Mouse (Mus musculus) embryonic facial prominence, embryonic 14.5 days (tissue): ENCODE results near the gene Dhrs13. TPM values are rescaled to one million over a fixed set of nuclear protein-coding genes. Genes with fewer than 3 reads are reported as not detected.

Source experiments
- ATAC-seq: fragments of 200-750 bp; cut with Nextera tagmentation; 2 replicates; pipeline ENCODE4 v1.8.0; 2017; ENCODE audit warnings: low read depth, moderate number of reproducible peaks, moderate TSS enrichment
- DNase-seq: peaks from one replicate; pipeline ENCODE4 v3.0.0-alpha.2; 2015; ENCODE audit warnings: low spot score
- H3K27ac ChIP-seq: fragments of 300-500 bp; sonication (generic); replicated peaks from 2 replicates; pipeline ENCODE4 v1.5.1; 2014; ENCODE audit warnings: low read depth, mild to moderate bottlenecking, low read length, moderate library complexity
- H3K27me3 ChIP-seq: fragments of 300-500 bp; sonication (generic); replicated peaks from 2 replicates; pipeline ENCODE4 v1.6.1; 2014; ENCODE audit warnings: low read length; ENCODE audit not compliant: control insufficient read depth, insufficient read depth
- H3K36me3 ChIP-seq: fragments of 300-500 bp; sonication (generic); 2 replicates; pipeline ENCODE4 v1.6.1; 2014; ENCODE audit warnings: low read length, mixed read lengths; ENCODE audit not compliant: control insufficient read depth, insufficient read depth
- H3K4me1 ChIP-seq: fragments of 300-500 bp; sonication (generic); 2 replicates; pipeline ENCODE4 v1.6.1; 2014; ENCODE audit warnings: antibody characterized with exemption, low read length; ENCODE audit not compliant: control insufficient read depth, insufficient read depth
- H3K4me2 ChIP-seq: fragments of 300-500 bp; sonication (generic); 2 replicates; pipeline ENCODE4 v1.6.1; 2014; ENCODE audit warnings: low read depth, mild to moderate bottlenecking, low read length, moderate library complexity, mixed read lengths
- H3K4me3 ChIP-seq: fragments of 300-500 bp; sonication (generic); 2 replicates; pipeline ENCODE4 v1.5.1; 2014; ENCODE audit warnings: low read depth, mild to moderate bottlenecking, low read length
- H3K9ac ChIP-seq: fragments of 300-500 bp; sonication (generic); 2 replicates; pipeline ENCODE4 v1.6.1; 2014; ENCODE audit warnings: low read depth, mild to moderate bottlenecking, low read length, moderate library complexity, mixed read lengths
- H3K9me3 ChIP-seq: fragments of 300-500 bp; sonication (generic); 2 replicates; pipeline ENCODE4 v1.6.1; 2016; ENCODE audit warnings: low read length; ENCODE audit not compliant: control insufficient read depth
- WGBS: fragments of 180-500 bp; shearing (Covaris S2); extraction: QIAGEN DNeasy Blood & Tissue Kit; methylation state at CpG from one replicate; pipeline ENCODE4 v1.1.7; 2014; 5-methylcytosine and 5-hydroxymethylcytosine counted together
- polyA plus RNA-seq: library from polyadenylated mRNA; unstranded; fragments of >200 nt; fragmentation: Nextera tagmentation; extraction: Ambion mirVana; gene quantifications from 2 replicates; pipeline ENCODE4 v1.2.1, GENCODE M21; 2014

Dhrs13 gene
- polyA plus RNA-seq, 1 experiment from 2014 or later = 19.1 TPM

DNA sequence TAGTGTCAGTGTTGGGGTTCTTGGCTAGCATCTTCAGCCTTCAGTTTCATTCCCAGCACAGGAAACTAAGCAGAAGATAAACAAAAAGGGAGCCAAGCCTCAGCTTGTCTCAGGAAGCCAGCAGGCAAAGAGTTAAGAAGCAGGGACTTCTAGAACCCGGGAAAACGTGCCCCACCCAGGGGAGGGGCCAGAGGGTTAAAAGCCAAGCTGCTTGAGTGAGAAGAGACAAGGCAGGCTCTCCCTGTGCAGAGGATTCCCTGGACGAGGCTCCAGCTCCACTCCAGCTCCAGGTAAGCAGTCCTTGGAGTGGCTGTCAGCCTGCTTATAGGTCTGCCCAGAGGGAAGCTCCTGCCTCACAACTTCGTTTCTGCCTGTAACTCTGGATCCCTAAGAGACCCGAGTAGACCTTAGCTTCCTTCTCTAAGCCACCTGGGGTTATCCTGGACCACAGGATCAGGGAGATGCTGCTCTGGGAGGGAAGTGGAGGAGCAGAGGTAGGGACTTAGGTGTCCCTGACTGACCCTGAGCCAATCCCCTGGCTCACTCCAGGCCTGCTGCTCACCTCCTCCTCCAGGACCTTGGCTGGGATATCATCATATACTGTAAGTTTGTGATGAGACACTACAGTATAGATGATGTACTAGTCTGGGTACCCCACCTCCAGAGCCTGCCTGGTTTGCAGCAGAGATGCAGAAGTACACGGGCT lies 40.5 kb downstream of the Dhrs13 start:
- H3K9ac ChIP-seq = no peak overlapping the region
- 23% methylated on average over 6 of the region's 6 CpGs for WGBS
- no peak overlapping the region for H3K4me3 ChIP-seq
- no peaks in the 10 kb centered on the region for H3K4me1 ChIP-seq
- peaks cover 46% of the 10 kb centered on the region for H3K36me3 ChIP-seq
- no peak for ATAC-seq
- no peak for DNase-seq
- H3K27me3 ChIP-seq = no peaks in the 10 kb centered on the region
- H3K4me2 ChIP-seq = no peak overlapping the region
- H3K9me3 ChIP-seq = no peaks in the 10 kb centered on the region
- no peak overlapping the region for H3K27ac ChIP-seq

DNA sequence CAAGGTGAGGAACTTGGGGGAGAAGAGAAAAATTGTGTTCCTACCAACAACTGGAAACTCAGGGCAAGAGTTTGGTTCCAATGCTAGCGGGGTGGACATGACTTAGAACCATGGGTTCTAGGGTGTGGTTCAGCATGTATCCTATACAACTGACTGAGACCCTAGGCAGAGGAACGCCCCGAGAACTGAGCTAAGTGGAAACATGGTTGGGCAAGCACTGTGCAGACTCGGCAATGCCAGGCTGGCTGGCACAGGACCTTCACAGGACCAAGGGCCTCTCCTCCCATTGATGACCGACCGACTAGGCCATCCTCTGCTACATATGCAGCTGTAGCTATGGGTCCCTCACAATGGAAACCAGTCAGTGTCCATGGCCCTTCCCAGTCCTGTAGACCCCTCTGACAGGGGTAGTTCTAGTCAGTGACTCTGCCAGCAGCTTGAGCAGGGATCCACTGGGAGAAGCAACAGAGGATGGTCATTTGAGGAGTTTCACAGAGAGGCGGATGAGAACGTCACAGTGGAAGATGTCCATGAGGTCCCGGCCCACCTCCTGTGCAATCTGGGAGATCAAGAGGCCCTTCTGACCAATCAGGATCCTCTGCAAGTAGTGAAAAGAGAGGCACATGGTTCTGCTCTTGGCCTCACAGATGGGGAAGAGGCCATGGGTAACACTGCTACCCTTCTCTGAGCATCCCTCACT lies 41.6 kb downstream of the Dhrs13 start:
- no peaks in the 10 kb centered on the region for H3K27me3 ChIP-seq
- WGBS = 97% methylated on average over 9 of the region's 9 CpGs

DNA sequence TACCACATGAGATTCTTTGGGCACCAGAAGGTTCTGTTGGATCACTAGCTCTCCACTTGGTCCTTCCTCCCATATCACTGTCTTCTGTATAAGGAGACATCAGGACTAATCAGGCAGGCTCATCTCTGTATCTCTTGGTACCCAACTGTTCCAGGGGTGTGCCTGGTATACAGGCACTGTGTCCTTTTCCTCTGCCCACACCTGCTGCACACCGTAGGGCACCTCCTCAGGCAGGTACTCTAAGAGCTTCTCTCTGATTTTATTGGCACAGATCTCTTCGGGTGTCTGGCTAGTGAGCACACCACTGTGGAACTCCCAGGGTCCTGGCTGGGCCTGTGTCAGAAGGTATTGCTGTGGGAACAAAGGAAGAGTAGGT lies 42.2 kb downstream of the Dhrs13 start:
- H3K9ac ChIP-seq = no peak overlapping the region
- no peaks in the 10 kb centered on the region for H3K27me3 ChIP-seq
- H3K9me3 ChIP-seq = no peaks in the 10 kb centered on the region
- H3K4me3 ChIP-seq = no peak overlapping the region
- no peak for ATAC-seq
- no peak overlapping the region for H3K4me2 ChIP-seq
- no peak for DNase-seq
- H3K4me1 ChIP-seq = peaks cover 5% of the 10 kb centered on the region; the same call in 1 of the 2 replicates
- H3K36me3 ChIP-seq = peaks cover 54% of the 10 kb centered on the region
- H3K27ac ChIP-seq = no peak overlapping the region
- 93% methylated on average over 2 of the region's 2 CpGs for WGBS

More for the DNA sequence above, 41.6 kb downstream of the Dhrs13 start:
- no peak overlapping the region for H3K4me3 ChIP-seq
- no peak for ATAC-seq
- H3K4me1 ChIP-seq = no peaks in the 10 kb centered on the region
- no peak overlapping the region for H3K4me2 ChIP-seq
- H3K36me3 ChIP-seq = peaks cover 54% of the 10 kb centered on the region
- H3K27ac ChIP-seq = no peak overlapping the region
- DNase-seq = no peak
- H3K9me3 ChIP-seq = no peaks in the 10 kb centered on the region
- no peak overlapping the region for H3K9ac ChIP-seq

DNA sequence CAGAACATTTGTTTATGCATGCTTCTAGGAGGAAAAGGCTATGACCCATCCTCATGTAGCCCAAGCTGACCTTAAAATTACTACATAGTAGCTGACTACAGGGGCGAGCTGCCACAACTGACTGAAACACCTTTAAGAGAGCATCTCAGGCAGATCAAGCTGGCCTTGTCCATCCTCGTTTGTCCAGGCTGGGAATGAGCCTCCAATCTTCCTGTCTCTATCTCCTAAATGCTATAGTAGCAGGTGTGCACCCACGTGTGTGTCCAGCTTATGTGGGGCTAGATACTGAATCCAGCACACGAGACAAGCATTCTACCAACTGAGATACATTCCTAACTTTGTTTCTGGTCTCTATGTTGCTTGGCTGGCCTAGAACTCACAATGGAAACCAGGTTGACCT lies 42.6 kb downstream of the Dhrs13 start:
- no peak overlapping the region for H3K4me3 ChIP-seq
- no peak for ATAC-seq
- no peaks in the 10 kb centered on the region for H3K27me3 ChIP-seq
- H3K4me1 ChIP-seq = peaks cover 9% of the 10 kb centered on the region
- H3K9me3 ChIP-seq = no peaks in the 10 kb centered on the region
- peaks cover 54% of the 10 kb centered on the region for H3K36me3 ChIP-seq
- DNase-seq = no peak
- H3K9ac ChIP-seq = no peak overlapping the region
- H3K4me2 ChIP-seq = no peak overlapping the region
- H3K27ac ChIP-seq = no peak overlapping the region
- WGBS = 88% methylated on average over 4 of the region's 4 CpGs

DNA sequence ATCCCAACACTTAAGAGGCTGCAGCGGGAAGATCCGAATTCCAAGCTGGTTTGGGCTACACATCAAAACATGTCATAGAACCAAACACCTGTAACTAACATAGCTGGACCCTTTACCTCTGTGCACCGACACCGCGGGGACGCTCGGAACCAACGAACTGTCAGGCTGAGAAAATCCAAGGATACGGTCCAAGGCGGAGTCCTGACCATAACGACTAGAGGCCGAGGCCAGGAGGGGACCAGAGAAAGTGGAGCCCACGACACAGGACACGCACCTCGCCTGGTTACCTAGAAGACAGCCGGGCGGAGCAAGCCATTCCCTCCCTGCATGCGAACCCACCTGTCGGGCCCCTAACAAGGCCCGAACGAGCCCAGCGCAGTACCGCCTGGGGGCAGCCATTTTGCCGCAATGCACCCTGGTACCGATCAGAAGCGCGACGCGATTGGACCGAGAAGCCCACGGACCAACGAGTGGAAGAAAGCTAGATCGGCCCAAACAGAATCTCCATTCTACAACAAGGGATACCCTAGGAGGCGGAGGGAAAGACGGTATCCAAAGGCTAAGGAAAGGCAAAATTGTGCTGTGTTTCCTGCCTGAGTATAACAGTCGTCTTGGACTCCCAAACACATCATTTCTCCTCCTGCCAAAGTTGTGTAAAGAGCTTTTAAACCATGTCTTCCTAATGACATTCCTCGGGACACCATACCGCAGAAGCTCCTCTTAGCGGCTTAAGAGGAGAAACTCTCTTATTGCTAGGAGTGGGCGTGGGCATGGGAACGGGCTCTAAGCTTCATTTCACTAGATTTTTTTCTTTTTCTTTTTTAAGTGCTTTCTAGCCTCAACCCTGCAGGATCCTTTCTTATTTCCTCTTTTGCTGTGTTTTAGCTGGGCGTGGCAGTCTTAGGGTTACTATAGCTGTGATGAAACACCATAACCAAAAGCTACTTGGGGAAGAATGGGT lies 48.2 kb downstream of the Dhrs13 start, which contains the start of gene Eral1:
TSS of gene Eral1 (minus strand) at position 423 of the 961 bp plus-strand sequence.
- H3K27ac ChIP-seq = peak within 1 kb of the TSS; percentile 75
- peaks cover 10% of the 10 kb centered on the region for H3K4me1 ChIP-seq
- peak within 1 kb of the TSS; percentile 85 for H3K4me2 ChIP-seq
- under 1% methylated on average over 42 of the region's 42 CpGs for WGBS
- ATAC-seq = peak; percentile 96
- no peaks in the 10 kb centered on the region for H3K9me3 ChIP-seq
- H3K9ac ChIP-seq = peak within 1 kb of the TSS; percentile 88
- H3K4me3 ChIP-seq = peak within 1 kb of the TSS; percentile 75
- no peaks in the 10 kb centered on the region for H3K27me3 ChIP-seq
- DNase-seq = peak; percentile 95
- H3K36me3 ChIP-seq = peaks cover 28% of the 10 kb centered on the region

DNA sequence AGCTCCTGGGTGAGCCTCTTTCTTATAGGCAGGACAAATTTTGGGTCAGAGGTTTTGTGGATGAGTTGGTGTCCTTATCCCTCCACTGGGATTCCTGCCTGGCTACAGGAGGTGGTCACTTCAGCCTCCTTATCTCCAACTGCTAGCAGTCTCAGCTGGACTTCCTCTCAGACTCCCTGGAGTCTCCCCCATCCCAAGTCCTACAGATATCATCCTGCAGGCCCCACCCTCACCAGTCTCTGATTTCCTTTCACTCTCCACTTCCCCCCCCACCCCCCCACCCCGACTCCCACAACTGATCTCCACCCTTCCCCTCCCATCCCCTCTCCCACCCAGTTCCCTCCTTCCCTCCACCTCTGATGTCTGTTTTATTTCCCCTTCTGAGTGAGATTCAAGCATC lies 51.5 kb downstream of the Dhrs13 start:
- 44% methylated on average over 1 of the region's 1 CpGs for WGBS
- no peak for ATAC-seq

DNA sequence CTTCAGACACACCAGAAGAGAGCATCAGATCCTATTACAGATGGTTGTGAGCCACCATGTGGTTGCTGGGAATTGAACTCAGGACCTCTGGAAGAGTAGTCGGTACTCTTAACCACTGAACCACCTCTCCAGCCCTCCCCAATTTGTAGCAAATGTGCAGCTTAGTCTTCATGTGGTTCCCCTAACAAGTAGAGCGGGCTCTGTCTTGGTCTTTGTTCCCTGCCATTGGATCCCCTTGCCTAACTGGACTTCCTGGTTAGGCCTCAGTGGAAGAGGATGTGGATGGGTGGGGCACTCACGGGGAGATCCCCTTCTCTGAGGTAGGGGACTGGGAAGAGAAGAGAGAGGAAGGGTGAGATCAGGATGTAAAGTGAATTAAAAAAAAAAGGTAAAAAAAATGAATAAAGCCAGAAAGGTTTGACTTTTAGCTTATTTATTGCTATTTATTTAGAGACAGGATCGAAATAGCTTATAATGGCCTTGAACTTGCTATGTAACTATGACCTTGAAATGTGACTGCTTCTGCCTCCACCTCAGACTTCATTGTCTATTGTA lies 54.9 kb downstream of the Dhrs13 start:
- H3K4me3 ChIP-seq = no peak overlapping the region
- no peaks in the 10 kb centered on the region for H3K36me3 ChIP-seq
- WGBS = 72% methylated on average over 4 of the region's 4 CpGs
- no peak overlapping the region for H3K27ac ChIP-seq
- ATAC-seq = no peak
- no peak for DNase-seq
- no peaks in the 10 kb centered on the region for H3K9me3 ChIP-seq
- H3K27me3 ChIP-seq = no peaks in the 10 kb centered on the region
- no peaks in the 10 kb centered on the region for H3K4me1 ChIP-seq
- H3K4me2 ChIP-seq = no peak overlapping the region
- no peak overlapping the region for H3K9ac ChIP-seq

More for the DNA sequence above, 51.5 kb downstream of the Dhrs13 start:
- no peak for DNase-seq
- Histone ChIP-seq H3K9me3 (no peaks in the 10 kb centered on the region), H3K4me2 (no peak overlapping the region), H3K27ac (no peak overlapping the region), H3K36me3 (no peaks in the 10 kb centered on the region), H3K9ac (no peak overlapping the region), H3K27me3 (no peaks in the 10 kb centered on the region), H3K4me3 (no peak overlapping the region), H3K4me1 (peaks cover 10% of the 10 kb centered on the region)
